Mouse (Mus musculus) hematopoietic stem cell, adult 5-6 weeks (primary cell): ENCODE measurements around the gene Ubxn11. TPM values are rescaled to one million over a fixed set of nuclear protein-coding genes. Genes with fewer than 3 reads are reported as not detected.

ENCODE experiments used
- ATAC-seq, 2 experiments: fragments of 125-278 bp in 1 of 2; replicated peaks in 1 of 2; 2 replicates each; pipeline ENCODE4 v1.8.0; 2016 to 2017; ENCODE audit warnings: inconsistent platforms in 2 of 2, mild to moderate bottlenecking in 2 of 2, moderate number of reproducible peaks in 2 of 2, low read depth in 1 of 2, moderate TSS enrichment in 1 of 2; ENCODE audit not compliant: low FRiP score in 2 of 2, poor library complexity in 2 of 2, severe bottlenecking in 2 of 2, insufficient read depth in 1 of 2, low TSS enrichment in 1 of 2
- total RNA-seq: library from RNA; stranded (forward); fragments of 172-1452, 232-1000 nt; gene quantifications from 2 replicates; pipeline ENCODE4 v1.2.3, GENCODE M21; 2017

Gene Ubxn11
- total RNA-seq, 1 experiment from 2014 or later = 4.2 TPM

GRCm38 (mm10) chr4:134084999-134085398, 17.4 kb upstream of the Ubxn11 start:
- ATAC-seq = no peak

- ATAC-seq = peak; percentile 92 to 95
These were observed 15.0 kb upstream of the Ubxn11 start for GRCm38 (mm10) chr4:134087412-134087811.

- no peak for ATAC-seq
These were observed 13.3 kb upstream of the Ubxn11 start for GRCm38 (mm10) chr4:134089029-134089428.

- no peak for ATAC-seq
These were observed 11.7 kb upstream of the Ubxn11 start for GRCm38 (mm10) chr4:134090521-134091224.

- no peak for ATAC-seq
These were observed 11.2 kb upstream of the Ubxn11 start for GRCm38 (mm10) chr4:134091225-134091529.

GRCm38 (mm10) chr4:134092382-134093288, 9.7 kb upstream of the Ubxn11 start:
- ATAC-seq = peak; percentile 40 to 47; a peak in 2 of 4 replicates

- ATAC-seq = no peak
These were observed 8.3 kb upstream of the Ubxn11 start for GRCm38 (mm10) chr4:134094004-134094564.

- peak; percentile 54 to 70 for ATAC-seq
These were observed 7.3 kb upstream of the Ubxn11 start, which contains the start of gene Cd52 for GRCm38 (mm10) chr4:134094923-134095547. Gene Cd52 (minus strand): TSS chr4:134095082.

- no peak for ATAC-seq
These were observed 6.2 kb upstream of the Ubxn11 start for GRCm38 (mm10) chr4:134096120-134096519.

- ATAC-seq = peak; percentile 25 to 44
These were observed 5.3 kb upstream of the Ubxn11 start for GRCm38 (mm10) chr4:134097015-134097608.

GRCm38 (mm10) chr4:134098628-134099027, 3.7 kb upstream of the Ubxn11 start:
- ATAC-seq = peak; percentile 48 to 70; a peak in 3 of 4 replicates

GRCm38 (mm10) chr4:134100245-134100644, 2.1 kb upstream of the Ubxn11 start:
- no peak for ATAC-seq

- ATAC-seq = peak in 1 of 2 experiments; percentile 23; a peak in 1 of 4 replicates
These were observed 361 bp downstream of the Ubxn11 start for GRCm38 (mm10) chr4:134102742-134103119.

GRCm38 (mm10) chr4:134106105-134106504, 3.7 kb downstream of the Ubxn11 start:
- peak; percentile 30 to 34; a peak in 1 of 4 replicates for ATAC-seq

- ATAC-seq = no peak
These were observed 5.4 kb downstream of the Ubxn11 start for GRCm38 (mm10) chr4:134107730-134108129.

- ATAC-seq = no peak
These were observed 5.8 kb downstream of the Ubxn11 start for GRCm38 (mm10) chr4:134108196-134108595.

GRCm38 (mm10) chr4:134110653-134111052, 8.3 kb downstream of the Ubxn11 start:
- ATAC-seq = peak in 1 of 2 experiments; percentile 32; a peak in 1 of 4 replicates
